Mouse (Mus musculus): Measurements from ENCODE around the gene Gdpd4.

DNA sequence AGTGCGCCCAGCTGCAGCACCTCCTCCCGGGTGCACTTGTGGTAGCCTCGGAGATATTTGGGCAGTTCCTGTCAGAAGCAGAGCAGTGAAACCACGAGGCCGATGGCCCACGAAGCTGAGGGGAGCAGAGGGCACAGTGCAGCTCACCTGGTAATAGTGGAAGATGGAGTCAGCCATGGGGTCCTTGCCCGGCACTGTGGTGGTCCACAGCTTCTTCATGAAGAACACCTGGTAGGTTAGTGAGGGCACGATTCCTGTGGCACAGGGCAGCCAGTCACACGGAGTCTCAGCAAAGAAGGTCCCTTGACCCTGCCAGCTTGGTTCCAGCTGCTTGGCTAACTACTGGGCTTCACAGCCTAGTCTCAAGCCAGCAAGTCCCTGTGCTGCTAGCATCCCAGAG is 134.7 kb downstream of the Gdpd4 start:
- TF ChIP-seq POLR2A (IDR thresholded peaks at IDR 0.05; ENCODE audit: insufficient read depth, low read depth, low read length): no peak
- no peak for TF ChIP-seq CTCF (IDR thresholded peaks at IDR 0.05; ENCODE audit: insufficient read depth, low read depth, low read length)

Data from olfactory bulb, adult 2 months (tissue).